Mouse (Mus musculus) kidney, postnatal 14 days (tissue): Measurements from ENCODE around the gene Nmnat3.

Experiments
- DNase-seq: peaks from one replicate; pipeline ENCODE4 v3.0.0; 2022; ENCODE audit warnings: mixed read lengths

The Nmnat3 gene

GRCm38 (mm10) chr9:98424291-98424690 lies 137.1 kb downstream of the Nmnat3 start:
- DNase-seq: no peak

- peak; percentile 73 for DNase-seq
Observed at GRCm38 (mm10) chr9:98424725-98425210, 137.5 kb downstream of the Nmnat3 start.

GRCm38 (mm10) chr9:98425351-98425880 lies 138.2 kb downstream of the Nmnat3 start:
- no peak for DNase-seq

GRCm38 (mm10) chr9:98427906-98428517 lies 140.8 kb downstream of the Nmnat3 start:
- no peak for DNase-seq

GRCm38 (mm10) chr9:98428783-98429182 lies 141.5 kb downstream of the Nmnat3 start:
- peak; percentile 65 for DNase-seq

GRCm38 (mm10) chr9:98429806-98430205 lies 142.6 kb downstream of the Nmnat3 start:
- peak; percentile 63 for DNase-seq

GRCm38 (mm10) chr9:98430528-98430927 lies 143.3 kb downstream of the Nmnat3 start:
- DNase-seq: no peak

GRCm38 (mm10) chr9:98433021-98433420 lies 145.8 kb downstream of the Nmnat3 start:
- no peak for DNase-seq

GRCm38 (mm10) chr9:98433956-98434588 lies 146.8 kb downstream of the Nmnat3 start:
- no peak for DNase-seq

GRCm38 (mm10) chr9:98437819-98438218 lies 150.6 kb downstream of the Nmnat3 start:
- DNase-seq: no peak

GRCm38 (mm10) chr9:98439091-98439490 lies 151.9 kb downstream of the Nmnat3 start:
- DNase-seq: no peak

- peak; percentile 44 for DNase-seq
Observed at GRCm38 (mm10) chr9:98442638-98443037, 155.4 kb downstream of the Nmnat3 start.

- DNase-seq: no peak
Observed at GRCm38 (mm10) chr9:98445359-98446149, 158.3 kb downstream of the Nmnat3 start.

GRCm38 (mm10) chr9:98450976-98451375 lies 163.7 kb downstream of the Nmnat3 start:
- DNase-seq: no peak

- no peak for DNase-seq
Observed at GRCm38 (mm10) chr9:98466709-98467108, 179.5 kb downstream of the Nmnat3 start.
